Mouse (Mus musculus): Measurements from ENCODE around the gene Stxbp1. TPM values are rescaled to one million over a fixed set of nuclear protein-coding genes. Genes with fewer than 3 reads are reported as not detected.

Gene Stxbp1
- 1 to 10 TPM; 4.2 to 4.7 TPM for polyA plus RNA-seq (2017; shearing (Covaris generic))

GRCm38 (mm10) chr2:32846805-32847467 lies at the start of gene Stxbp1:
Gene Stxbp1, minus strand, starts transcription at chr2:32847245.
- peak; percentile 87 for ATAC-seq

- no peak for ATAC-seq
These were observed 49.6 kb upstream of the Stxbp1 start for GRCm38 (mm10) chr2:32896507-32897147.

GRCm38 (mm10) chr2:32895606-32896106 lies 48.6 kb upstream of the Stxbp1 start:
- no peak for ATAC-seq

GRCm38 (mm10) chr2:32894097-32894496 lies 47.1 kb upstream of the Stxbp1 start:
- no peak for ATAC-seq

GRCm38 (mm10) chr2:32892490-32892889 lies 45.4 kb upstream of the Stxbp1 start:
- no peak for ATAC-seq

GRCm38 (mm10) chr2:32891278-32891677 lies 44.2 kb upstream of the Stxbp1 start:
- no peak for ATAC-seq

- ATAC-seq = no peak
These were observed 43.2 kb upstream of the Stxbp1 start for GRCm38 (mm10) chr2:32890280-32890679.

- ATAC-seq = no peak
These were observed 41.5 kb upstream of the Stxbp1 start for GRCm38 (mm10) chr2:32888551-32888950.

- ATAC-seq = no peak
These were observed 41.0 kb upstream of the Stxbp1 start for GRCm38 (mm10) chr2:32888029-32888428.

- no peak for ATAC-seq
These were observed 37.7 kb upstream of the Stxbp1 start for GRCm38 (mm10) chr2:32884745-32885144.

GRCm38 (mm10) chr2:32882283-32883043 lies 35.4 kb upstream of the Stxbp1 start:
- peak; percentile 42 for ATAC-seq

GRCm38 (mm10) chr2:32881723-32882122 lies 34.7 kb upstream of the Stxbp1 start:
- peak; percentile 79 for ATAC-seq

GRCm38 (mm10) chr2:32881054-32881453 lies 34.0 kb upstream of the Stxbp1 start:
- ATAC-seq = no peak

GRCm38 (mm10) chr2:32879593-32879992 lies 32.5 kb upstream of the Stxbp1 start:
- ATAC-seq = no peak

GRCm38 (mm10) chr2:32878396-32878795 lies 31.4 kb upstream of the Stxbp1 start:
- ATAC-seq = no peak

- ATAC-seq = no peak
These were observed 30.8 kb upstream of the Stxbp1 start for GRCm38 (mm10) chr2:32877761-32878393.

GRCm38 (mm10) chr2:32877303-32877702 lies 30.3 kb upstream of the Stxbp1 start:
- no peak for ATAC-seq

GRCm38 (mm10) chr2:32876490-32877302 lies 29.7 kb upstream of the Stxbp1 start:
- no peak for ATAC-seq

- peak; percentile 74 for ATAC-seq
These were observed 28.8 kb upstream of the Stxbp1 start, which contains the start of gene Fam129b for GRCm38 (mm10) chr2:32875675-32876489. Gene Fam129b, plus strand, starts transcription at chr2:32876114.

- no peak for ATAC-seq
These were observed 28.1 kb upstream of the Stxbp1 start for GRCm38 (mm10) chr2:32874951-32875674.

Measured in CD4-positive, CD25-positive, alpha-beta regulatory T cell, adult 4 months (primary cell).